Mouse (Mus musculus): ENCODE measurements around the gene Abhd10.

Abhd10 gene

GRCm38 (mm10) chr16:45742615-45743476 is at the start of gene Abhd10:
Abhd10 (minus strand) TSS chr16:45742955.
- peak; percentile 91 to 94 for DNase-seq (ENCODE audit: low spot score in 2 of 2)

DNA sequence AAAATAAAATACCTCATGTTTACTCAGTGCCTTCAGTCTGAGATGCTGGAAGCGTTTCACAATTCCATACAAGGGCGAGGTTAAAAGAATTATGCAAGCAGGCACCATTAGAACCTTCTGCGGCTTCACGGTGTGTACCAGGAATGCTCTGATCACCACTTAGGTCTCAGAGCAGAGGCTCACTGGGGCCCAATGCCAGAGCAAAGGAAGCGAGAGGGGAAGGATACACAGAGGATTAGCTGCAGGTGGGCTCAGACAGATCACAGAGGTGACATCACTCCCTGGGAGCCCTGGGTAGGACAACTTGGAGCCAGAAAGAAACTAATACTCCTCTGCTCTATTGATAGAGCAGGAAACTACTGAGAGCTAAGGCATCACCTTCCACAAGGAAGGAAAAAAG is 48.5 kb upstream of the Abhd10 start:
- DNase-seq (ENCODE audit: low spot score in 2 of 2), result no peak

DNA sequence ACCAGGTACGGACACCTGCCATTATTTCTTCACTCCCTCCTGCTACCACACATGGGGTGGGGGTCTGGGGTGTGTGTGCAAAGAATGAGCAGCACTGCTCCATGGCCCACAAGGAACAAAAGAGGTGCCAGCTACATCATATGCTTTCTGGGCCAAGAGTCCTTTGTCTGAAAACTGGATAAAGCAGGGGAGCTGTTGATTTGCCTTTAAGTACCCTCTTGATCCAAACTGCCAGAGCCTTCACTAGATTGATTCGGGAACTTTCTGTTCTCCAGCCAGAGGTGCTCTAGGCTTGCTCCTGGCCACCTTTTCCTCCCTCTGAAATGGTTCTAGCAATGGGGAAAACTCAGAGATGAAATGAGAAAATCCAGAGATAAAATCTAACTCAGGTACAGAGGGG is 46.6 kb upstream of the Abhd10 start:
- DNase-seq (ENCODE audit: low spot score in 2 of 2), result no peak

GRCm38 (mm10) chr16:45787650-45788049 is 44.9 kb upstream of the Abhd10 start:
- no peak for DNase-seq (ENCODE audit: low spot score in 2 of 2)

DNA sequence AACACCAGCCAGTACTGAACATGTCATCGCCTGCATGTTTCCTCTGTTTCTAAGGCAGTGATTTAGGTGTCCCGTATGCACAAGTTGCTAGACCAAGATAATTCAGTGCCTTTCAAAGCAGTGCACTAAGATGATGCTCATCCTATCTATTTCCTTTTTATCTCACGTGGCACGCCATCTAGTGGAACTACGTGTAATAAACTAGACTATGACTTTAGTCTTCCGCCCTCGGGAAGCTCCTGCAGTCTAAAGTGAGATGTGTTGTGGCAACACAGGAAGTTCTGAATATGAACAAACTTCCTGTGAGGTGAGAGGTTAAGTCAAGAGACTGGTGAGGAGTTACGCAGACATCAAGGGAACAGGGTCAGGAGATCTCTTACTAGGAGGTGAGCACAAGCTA is 43.9 kb upstream of the Abhd10 start:
- DNase-seq (ENCODE audit: low spot score in 2 of 2), result no peak

DNA sequence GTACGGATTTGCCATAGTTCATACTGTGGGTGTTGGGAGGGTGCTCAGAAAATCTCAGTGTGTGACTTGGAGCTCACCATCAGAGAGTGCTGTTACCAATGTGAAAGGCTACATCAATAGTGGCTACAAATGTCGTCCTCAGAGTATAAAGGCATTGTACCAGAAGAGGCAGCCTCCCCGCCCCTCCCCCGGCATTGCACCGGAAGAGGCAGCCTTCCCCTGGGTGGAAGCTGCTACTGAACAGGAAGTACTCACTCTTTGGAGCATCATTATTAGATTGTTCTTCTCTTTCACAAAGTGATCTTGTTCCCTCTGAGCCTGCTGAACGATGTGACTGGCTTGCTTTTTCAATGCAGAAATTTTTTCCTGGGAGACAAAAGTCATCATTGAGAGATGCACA is 37.2 kb upstream of the Abhd10 start:
- no peak for DNase-seq (ENCODE audit: low spot score in 2 of 2)

DNA sequence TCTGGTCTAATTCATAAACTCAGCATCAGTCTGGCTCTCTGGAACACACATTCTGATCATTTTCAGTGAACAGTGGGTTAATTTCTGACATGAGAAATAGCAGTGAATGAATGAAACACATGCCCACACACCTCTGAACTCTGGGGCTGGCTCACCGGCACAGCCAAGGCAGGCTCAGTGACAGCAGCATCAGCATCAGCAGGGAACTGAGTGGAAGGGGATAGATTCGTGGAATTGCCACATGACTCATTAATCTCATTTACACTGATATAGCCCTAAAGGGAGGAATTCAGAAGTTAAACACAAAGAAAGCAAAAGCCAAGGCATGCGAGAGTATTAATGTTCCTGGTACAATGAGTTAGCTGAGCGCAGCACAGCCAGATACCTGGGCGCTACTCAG is 32.1 kb upstream of the Abhd10 start:
- no peak for DNase-seq (ENCODE audit: low spot score in 2 of 2)

GRCm38 (mm10) chr16:45770914-45771313 is 28.2 kb upstream of the Abhd10 start:
- no peak for DNase-seq (ENCODE audit: low spot score in 2 of 2)

DNA sequence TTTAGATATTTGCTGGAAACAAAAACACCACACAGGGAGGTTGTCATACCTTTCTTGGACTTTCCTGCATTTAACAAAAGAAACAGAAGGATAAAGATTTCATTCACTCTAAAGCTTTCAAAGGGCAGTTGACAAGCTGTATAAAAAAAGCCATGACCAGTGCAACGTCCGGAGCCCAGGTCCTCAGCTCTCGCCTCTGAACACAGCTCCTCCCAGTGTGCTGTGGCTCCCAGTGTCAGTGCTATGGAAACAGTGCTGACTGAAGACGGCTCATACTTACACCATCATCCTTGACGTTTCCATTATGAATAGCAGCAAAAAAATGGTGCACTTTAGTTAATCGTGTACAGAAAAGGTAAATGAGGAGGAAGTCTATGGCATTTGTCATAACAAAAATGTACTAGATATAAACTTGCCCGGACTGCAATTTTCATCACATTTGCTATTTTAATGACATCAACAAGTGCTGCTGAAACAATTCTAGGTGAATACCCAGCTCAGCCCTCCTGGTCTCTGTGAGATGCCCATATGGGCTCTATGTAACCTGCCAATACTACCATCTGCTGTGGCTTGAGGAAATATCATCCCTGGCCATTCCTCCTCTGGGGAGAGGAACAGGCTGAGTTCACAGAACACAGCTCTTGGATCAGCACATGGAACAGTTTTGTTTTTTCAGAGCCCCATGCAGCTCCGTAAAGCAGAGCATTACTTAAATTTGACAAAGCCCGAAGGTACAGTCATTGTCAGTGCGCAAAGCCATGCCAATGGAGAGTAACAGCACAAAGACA is 25.3 kb upstream of the Abhd10 start:
- DNase-seq (ENCODE audit: low spot score in 2 of 2), result no peak

- DNase-seq (ENCODE audit: low spot score in 2 of 2), result no peak
Measured at GRCm38 (mm10) chr16:45767434-45767833, 24.7 kb upstream of the Abhd10 start.

DNA sequence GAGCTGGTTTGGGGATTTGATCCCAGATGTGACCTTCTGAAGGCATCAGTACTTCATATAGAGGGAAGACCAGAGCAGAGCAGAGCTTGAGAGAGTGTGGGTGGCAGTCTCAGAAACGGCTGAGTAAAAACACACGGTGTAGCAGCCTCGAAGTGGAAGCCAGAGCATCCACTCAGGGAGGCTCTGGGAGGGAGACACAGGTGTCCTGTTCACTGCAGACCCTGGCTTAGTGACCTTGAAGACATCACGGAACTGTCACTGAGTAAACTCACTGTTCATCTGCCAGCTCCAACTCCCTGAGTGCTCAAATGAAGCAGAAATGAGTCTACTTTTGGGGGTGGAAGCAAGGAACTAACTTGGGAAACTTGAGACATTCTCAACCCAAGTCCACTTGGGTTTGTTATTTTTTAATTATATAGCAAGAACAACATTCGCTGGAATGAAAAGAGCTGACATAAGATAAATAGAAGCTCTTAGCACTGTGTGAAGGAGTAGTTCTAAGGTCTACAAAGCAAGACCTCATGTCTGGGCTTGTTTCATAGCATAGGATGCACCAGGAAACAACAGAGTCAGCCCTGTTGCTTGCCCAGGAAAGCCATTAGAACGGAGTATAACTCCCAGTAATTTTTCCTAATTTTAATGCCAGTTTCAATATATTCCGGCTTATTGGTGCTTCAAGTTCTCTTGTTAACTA is 23.2 kb upstream of the Abhd10 start:
- DNase-seq (ENCODE audit: low spot score in 2 of 2), result no peak

- no peak for DNase-seq (ENCODE audit: low spot score in 2 of 2)
Measured at GRCm38 (mm10) chr16:45765102-45765501, 22.3 kb upstream of the Abhd10 start.

DNA sequence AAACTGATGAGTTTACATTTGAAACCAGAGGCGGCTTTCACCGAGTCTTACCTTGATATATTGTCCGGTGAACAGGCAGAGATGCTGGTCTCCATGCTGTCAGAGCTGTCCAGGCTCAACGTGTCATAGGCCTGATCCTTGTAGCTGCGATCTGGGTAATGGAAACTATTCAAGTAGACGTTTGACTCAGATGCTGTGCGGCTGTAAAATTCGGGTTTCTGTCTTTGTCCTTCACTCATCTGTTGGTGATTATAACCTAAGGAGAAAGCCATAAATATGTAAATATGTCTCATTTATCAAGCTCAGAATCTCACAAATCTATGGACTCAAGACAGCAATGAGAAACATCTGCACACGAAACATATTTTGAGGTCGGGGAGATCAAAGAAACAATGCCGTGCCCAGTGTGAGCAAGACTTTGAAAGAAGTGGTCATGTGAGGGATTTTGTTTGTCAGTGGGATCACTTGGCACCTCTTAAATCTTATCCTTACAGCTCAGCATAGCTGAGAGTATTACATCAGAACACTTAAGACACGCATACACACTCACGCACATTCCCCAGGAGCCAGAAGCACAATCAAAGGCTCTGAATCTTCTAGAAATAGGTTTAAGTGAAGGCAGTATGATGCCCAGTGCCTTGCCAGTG is 20.2 kb upstream of the Abhd10 start:
- DNase-seq (ENCODE audit: low spot score in 2 of 2), result no peak

- DNase-seq (ENCODE audit: low spot score in 2 of 2), result no peak
Measured at GRCm38 (mm10) chr16:45761425-45761824, 18.7 kb upstream of the Abhd10 start.

- DNase-seq (ENCODE audit: low spot score in 2 of 2), result no peak
Measured at GRCm38 (mm10) chr16:45758726-45759269, 16.0 kb upstream of the Abhd10 start.

DNA sequence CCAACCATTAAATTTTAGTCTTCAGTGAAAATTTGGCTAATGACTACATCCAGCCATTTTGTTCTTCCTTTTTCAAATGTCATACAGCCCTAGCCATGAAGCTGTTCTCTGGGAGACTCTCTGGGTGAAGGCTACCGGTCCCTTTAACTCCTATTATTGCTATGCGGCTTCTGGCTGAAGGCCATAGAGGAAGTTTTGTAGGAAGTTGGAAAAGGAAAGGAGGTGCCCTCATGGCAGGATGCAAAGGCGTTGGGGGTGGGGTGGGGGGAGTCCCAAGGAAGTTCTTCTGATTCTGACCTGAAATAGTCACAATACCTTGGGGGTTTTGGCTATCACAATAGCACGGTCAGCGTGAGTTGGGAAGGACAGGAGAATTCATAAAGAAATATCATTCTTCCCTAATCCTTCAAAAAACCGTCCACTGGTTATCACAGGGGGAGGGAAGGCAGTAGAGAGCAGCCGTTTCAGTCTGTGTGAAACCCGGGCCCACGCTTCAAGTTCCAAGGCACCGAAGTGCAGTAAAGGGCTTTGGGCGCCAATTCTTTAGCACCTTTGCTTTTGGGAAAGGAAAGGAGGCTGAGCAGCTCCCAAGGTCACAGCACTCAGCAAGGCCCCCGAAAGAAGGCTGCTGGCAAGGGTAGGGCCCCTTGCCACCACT is 14.8 kb upstream of the Abhd10 start:
- DNase-seq (ENCODE audit: low spot score in 2 of 2), result no peak

- DNase-seq (ENCODE audit: low spot score in 2 of 2), result peak in 1 of 2 experiments; percentile 59
Measured at GRCm38 (mm10) chr16:45756855-45757254, 14.1 kb upstream of the Abhd10 start.

DNA sequence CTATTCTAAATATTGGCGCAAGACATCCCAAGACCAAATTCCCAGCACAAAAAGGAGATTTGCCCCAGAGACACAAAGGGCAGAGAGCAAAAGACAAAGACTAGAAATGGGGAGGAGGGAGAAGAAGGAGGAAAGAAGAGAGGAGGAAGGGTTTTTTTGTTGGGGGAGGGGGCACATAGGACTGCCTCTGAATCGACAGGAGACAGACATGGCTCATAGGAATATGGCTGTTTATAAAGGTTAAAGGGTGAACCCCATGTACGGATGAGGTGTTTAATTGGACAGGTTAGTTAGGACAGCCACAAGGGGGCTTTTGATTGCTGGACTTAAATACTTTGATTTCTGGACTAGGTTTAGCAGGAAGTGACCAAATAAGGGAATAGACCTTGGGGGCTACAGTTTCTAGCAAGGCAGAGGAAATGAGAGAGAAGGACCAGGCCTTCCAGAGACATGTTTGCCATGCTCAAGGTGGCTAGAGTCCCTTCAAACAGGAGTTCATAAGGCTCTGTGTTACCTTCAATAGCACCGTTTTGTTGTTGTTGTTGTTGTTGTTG is 913 bp upstream of the Abhd10 start:
- no peak for DNase-seq (ENCODE audit: low spot score in 2 of 2)

DNA sequence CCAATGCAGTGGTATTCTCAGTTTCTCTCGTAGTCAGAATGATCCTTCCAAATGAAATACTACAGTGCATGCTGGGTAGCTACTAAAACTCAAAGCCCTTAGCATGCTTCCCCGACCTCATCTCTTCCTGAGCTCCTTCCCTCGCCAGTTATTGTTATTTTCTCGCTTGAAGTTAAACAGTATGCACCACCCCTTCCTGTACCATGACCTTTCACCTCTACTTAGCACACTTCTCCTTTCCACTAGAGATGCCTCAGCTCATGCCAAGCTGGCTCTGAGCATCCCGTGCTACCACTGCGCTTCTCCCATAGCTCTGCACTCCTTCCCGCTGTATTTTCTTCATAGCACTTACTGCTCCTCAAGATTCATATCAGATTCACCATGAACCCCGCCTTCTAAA is 4.9 kb downstream of the Abhd10 start:
- DNase-seq (ENCODE audit: low spot score in 2 of 2), result no peak

DNA sequence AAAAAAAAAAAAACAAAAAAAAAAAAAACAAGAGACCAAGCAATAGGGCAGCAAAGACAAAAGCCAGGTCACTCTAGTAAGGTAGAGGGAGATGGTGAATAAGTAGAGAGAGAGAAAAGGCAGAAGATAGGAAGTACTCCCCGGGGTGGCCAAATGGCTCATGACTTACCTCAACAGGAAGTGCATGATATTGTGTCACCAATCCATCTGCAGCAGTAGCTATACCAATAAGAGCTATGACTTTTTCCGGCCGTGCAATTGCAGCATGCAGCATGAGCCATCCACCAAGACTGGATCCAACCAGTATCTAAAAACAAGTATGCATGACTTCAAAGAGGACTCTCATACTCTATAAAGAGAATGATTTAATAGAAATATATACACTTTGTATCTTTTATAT is 6.0 kb downstream of the Abhd10 start:
- no peak for DNase-seq (ENCODE audit: low spot score in 2 of 2)

- DNase-seq (ENCODE audit: low spot score in 2 of 2), result no peak
Measured at GRCm38 (mm10) chr16:45729163-45729562, 13.6 kb downstream of the Abhd10 start.
